Mouse (Mus musculus) lung, postnatal 25 days (tissue): ENCODE results near the gene Fiz1.
"Not testable (repeated sequence)": the region's sequence is repeated elsewhere in the genome, so short reads cannot be mapped to it uniquely, and the experiment has no call there.

Experiments used
- DNase-seq: peaks from one replicate; pipeline ENCODE4 v3.0.0; 2022; ENCODE audit warnings: low spot score

Fiz1 gene

DNA sequence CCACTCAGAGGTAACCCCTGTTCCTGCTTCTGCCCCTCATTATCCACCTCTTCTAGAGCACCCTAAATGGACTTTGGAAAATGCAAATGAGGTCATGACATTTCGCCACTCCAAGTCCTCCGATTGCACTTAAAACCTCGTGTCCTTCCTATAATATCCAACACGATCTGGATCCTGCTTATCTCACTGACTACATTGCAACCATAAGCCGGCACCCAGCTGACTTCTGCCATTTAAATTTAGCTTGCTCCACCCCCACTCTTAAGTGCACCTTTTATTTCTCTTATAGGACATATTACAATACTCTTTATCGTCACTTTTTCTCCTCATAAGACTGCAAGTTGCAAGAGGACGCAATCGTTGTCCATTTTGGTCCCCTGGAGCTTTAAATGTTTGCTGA is 23.0 kb upstream of the Fiz1 start:
- no peak for DNase-seq

DNA sequence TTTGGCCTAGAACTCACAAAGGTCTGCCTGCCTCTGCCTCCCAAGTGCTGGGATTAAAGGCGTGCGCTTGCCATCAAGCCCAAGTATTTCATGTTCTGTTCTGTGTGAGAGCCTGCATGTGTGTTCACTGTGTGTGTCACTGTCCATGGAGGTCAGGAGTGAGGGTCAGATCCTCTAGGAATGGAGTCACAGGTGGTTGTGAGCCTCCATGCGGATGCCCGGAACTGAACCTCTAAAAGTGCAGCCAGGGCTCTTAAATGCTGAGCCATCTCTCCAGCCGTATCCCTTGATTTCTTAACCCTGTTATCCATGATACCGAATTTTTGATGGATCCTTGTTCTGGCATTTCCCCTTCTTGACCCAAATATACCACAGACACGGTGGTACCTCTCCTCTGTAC is 22.5 kb upstream of the Fiz1 start:
- no peak for DNase-seq

DNA sequence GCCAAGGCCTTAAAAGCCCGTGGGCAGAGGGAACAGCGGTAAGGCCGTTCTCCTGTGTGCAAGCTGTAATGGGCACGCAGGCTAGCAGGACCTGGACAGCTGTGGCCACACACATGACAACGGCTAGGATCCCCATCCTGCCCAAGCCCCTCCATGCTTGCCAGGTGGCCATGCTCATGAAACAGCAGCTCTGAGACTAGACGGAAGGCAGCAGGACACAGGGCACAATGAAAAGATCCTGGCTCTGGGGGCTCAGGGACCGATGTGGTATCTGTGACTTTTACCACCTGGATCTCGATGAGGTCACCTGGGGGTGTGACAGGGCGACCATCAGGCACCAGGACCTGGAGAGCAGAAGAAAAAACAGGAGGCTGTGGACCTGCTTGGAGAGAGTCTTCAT is 21.6 kb upstream of the Fiz1 start:
- DNase-seq = no peak

DNA sequence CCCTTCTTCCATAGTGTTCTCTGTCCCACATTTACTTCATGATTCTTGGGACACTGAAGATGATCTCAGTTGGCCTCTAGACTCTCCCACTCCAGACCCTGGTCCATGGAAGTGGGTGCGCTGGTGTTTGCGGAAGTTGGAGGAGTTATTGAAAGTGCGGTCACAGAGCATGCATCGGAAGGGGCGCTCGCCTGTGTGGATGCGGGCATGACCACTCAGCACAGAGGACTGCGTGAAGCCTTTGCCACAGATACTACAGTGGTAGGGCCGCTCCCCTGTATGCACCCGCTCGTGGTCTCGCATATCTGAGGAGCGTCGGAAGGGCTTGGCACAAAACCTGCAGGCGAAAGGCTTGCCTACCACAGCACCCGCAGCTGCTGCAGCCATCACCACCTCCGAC is 21.1 kb upstream of the Fiz1 start:
- no peak for DNase-seq

DNA sequence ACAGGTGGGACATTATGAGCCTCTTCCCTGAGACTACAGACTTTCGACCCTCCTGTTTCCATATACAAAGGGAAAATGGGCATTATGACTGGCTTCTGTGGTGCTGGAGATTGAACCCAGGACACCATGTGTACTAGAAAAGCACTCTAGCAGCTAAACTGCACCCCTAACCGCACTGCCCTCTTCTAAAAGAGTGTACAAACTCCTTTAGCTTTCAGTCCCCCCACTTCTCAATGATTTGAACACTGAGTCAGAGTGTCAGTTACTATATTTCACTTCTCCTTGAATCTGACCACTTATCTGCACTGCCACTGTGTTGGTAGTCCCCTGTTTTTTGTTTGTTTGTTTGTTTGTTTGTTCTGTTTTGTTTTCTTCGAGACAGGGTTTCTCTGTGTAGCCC is 19.3 kb upstream of the Fiz1 start, which contains the start of gene 4632433K11Rik:
4632433K11Rik (plus strand) TSS at position 301 of the 400 bp plus-strand sequence.
- no peak for DNase-seq

DNA sequence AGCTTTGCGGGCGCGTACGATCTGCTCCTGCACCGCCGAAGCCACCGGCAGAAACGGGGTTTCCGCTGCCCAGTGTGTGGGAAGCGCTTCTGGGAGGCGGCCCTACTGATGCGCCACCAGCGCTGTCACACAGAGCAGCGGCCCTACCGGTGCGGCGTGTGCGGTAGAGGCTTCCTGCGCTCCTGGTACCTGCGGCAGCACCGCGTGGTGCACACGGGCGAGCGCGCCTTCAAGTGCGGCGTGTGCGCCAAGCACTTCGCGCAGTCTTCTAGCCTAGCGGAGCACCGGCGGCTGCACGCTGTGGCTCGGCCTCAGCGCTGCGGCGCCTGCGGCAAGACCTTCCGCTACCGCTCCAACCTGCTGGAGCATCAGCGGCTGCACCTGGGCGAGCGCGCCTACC is 17.0 kb upstream of the Fiz1 start:
- no peak for DNase-seq

DNA sequence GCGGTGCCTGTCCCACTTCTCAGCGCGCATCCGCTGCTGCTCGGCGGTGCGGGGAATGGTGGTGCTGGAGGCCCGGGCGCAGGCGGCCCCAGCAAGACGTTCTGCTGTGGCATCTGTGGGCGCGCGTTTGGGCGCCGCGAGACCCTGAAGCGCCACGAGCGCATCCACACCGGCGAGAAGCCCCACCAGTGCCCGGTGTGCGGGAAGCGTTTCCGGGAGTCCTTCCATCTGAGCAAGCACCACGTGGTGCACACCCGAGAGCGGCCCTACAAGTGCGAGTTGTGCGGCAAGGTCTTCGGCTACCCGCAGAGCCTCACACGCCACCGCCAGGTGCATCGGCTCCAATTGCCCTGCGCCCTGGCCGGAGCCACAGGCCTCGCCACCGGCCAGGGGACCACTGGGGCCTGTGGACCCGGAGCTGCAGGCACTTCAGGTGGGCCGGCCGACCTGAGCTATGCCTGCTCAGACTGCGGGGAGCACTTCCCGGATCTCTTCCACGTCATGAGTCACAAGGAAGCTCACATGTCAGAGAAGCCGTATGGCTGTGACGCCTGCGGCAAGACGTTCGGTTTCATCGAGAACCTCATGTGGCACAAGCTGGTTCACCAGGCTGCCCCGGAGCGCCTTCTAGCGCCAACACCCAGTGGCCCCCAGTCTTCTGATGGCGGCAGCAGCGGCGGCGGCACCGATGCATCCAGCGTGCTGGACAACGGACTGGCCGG is 16.2 kb upstream of the Fiz1 start:
- no peak for DNase-seq

DNA sequence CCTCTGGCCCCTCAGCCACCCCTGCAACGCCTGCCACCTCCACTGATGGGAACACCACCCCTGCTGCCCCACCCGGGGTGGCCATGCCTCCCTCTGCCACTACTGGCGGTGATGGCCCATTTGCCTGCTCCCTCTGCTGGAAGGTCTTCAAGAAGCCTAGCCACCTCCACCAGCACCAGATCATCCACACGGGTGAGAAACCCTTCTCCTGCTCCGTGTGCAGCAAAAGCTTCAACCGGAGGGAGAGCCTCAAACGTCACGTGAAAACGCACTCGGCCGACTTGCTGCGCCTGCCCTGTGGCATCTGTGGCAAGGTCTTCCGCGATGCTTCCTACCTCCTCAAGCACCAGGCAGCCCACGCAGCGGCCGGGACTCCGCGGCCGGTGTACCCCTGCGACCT is 15.4 kb upstream of the Fiz1 start:
- DNase-seq = no peak

DNA sequence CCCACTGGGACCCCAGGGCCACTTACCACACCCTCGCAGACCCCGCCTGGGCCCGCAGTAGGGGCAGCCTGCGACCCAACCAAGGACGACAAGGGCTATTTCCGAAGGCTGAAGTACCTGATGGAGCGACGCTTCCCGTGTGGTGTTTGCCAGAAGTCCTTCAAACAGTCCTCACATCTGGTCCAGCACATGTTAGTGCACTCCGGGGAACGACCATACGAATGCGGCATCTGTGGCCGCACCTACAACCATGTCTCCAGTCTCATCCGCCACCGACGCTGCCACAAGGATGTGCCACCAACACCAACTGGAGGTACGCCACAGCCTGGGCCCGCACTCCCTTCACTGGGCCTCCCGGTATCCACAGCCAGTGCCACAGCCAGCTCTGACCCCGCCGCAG is 15.0 kb upstream of the Fiz1 start:
- no peak for DNase-seq

DNA sequence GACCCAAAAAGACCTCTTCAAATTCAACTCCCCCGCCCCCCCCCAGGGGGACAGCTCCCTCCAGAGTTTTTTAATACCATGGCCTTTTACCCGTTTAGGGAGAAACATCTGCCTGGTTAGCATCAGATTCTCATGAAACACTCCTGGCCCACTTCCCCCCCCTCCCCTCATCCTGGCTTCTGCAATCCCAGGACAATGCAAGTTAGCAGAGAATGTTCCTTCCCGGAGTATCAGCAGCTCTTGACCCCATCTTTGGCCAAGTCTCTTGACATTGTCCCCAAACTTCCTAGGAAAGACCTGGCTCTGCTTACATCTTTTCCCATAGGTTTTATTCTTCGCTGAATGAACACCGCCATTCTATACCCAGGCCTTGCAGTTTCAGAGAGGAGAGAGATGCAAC is 6.7 kb upstream of the Fiz1 start:
- DNase-seq = no peak

DNA sequence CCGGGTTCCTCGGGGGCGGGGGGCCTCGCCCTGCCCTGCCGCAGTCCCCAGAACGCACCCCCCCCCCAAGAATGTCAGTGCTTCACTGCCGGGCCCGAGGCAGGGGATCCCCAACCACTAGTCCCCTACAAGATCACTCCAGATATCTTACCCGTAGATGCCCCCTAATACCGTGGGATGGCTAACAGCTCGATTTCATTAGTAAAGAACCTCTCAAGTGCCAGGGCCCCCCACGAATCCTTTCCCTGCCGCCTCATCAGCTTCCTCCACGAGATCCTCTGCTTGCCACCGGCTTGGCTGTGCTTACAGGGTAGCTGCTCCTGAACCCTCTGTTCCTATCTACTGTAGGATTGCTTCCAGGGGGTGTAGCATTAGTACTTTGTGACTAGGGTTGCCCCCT is 6.2 kb upstream of the Fiz1 start:
- DNase-seq = no peak

DNA sequence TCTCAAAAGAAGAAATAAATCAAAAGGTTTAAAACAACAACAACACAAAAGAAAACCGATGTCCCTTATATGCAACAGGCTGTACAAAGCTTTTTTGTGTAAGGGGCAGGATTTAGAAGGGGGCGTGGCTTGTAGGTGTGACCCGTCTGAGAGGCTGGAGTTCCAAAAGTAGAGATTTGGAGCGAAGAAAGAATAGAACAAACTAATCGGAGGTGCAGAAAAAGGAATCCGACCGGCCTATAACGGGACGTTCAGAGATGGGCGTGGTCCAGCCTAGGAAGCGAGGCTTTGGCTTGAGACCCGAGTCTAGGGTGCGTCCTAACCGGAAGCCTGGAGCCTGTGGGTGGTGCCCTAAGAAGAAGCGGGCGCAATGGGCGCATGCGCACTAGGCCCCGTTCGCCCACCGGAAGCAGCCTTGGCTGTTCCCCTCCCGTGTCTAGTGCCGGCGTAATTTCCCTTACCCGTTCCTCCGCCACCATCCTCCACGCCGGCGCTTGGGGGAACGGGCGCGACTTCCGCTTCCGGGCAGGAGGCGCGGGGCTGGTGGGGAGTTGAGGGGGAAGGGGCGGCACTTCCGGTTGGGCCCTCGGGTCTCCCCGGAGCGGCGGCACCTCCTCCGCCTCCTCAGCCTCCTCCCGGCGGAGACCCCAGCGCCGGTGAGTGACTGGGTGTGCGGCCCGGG is 5.6 kb upstream of the Fiz1 start, which contains the start of the genes Zfp865 and Ccdc106:
Zfp865 (plus strand) TSS at position 377 of the 682 bp plus-strand sequence.
Ccdc106 (plus strand) TSS at position 554 of the 682 bp plus-strand sequence.
- DNase-seq = peak; percentile 99

DNA sequence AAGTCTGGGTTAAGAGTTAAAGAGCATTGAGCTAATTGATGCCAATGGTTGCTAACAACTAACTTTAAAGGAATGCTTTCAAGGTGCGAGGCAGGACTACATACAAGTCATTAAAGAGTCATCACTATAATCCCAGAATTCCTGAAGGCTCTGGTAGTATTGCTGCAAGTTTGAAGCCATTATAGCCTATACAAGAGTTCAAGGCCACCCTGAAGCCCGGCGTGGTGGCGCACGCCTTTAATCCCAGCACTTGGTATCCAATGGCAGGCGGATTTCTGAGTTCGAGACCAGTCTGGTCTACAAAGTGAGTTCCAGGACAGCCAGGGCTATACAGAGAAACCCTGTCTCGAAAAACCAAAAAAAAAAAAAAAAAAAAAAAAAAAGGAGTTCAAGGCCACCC is 5.1 kb upstream of the Fiz1 start:
- not testable (repeated sequence) for DNase-seq

DNA sequence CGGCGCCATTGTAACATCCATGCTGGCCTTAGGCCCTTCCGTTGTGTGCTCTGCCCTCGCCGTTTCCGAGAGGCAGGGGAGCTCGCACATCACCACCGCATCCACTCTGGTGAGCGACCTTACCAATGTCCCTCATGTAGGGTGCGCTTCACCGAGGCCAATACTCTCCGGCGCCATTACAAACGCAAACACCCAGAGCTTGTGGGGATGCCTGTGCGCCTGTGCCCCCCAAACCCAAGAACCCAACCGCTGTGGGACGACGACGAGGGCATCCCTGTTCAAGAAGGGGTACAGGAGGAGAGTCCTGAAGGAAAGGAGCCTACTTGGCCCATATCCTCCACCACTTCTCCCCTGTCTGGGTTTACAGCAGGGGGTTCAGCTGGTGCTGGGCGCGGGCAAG is 3.4 kb upstream of the Fiz1 start:
- DNase-seq = no peak

DNA sequence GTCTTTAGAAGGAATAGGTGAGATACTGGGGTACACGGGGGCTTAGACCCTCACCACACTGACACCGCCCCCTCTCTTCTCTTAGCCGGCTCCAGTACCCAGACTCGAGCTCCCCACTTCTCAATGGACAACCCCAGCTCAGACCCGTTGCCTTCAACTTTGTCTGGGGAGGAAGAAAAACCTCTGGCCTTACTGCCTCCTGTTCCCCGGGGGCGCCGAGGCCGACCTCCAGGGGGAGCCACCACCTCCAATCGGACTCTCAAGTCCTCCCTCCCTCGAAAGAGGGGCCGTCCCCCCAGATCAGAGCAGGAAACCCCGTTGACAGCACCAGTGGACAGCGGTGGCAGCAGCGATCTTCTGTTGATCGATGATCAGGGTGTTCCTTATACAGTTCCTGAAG is 2.9 kb upstream of the Fiz1 start:
- DNase-seq = no peak

DNA sequence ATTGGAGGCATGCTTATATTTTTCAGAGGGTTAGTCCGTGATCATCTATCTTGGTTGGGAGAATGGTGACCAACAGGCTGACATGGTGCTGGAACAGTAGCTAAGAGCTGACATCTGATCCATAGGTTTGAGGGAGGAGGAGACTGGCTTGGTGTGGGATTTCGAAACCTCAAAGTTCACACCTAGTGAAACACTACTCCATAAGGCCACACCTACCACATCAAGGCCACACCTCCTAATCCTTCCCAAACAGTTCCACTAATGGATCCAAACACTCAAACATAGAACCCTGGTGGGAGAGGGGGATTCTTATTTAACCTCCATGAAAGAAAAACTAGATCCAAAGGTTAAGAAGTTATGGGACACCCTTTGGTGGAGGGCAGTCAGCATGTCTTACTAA is 2.4 kb upstream of the Fiz1 start:
- DNase-seq = no peak

DNA sequence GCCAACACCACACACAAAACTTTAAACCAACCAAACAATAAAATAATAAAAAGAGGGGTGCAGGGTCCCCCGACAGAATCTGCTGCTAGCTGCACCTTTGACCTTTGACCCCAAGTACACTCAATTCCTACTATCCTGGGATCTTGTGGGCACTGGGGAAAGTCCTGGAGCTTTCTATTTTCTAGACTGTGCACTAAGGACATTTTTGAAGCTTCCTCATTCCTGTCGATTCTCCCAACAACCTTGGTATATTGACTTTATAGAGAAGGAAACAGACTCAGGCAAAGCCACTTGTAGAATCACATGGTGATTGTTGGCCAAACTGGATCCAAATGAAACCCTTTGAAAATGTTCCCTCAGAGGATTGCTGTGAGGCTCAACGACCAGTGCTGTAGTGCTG is 1.6 kb upstream of the Fiz1 start:
- peak; percentile 18 for DNase-seq

DNA sequence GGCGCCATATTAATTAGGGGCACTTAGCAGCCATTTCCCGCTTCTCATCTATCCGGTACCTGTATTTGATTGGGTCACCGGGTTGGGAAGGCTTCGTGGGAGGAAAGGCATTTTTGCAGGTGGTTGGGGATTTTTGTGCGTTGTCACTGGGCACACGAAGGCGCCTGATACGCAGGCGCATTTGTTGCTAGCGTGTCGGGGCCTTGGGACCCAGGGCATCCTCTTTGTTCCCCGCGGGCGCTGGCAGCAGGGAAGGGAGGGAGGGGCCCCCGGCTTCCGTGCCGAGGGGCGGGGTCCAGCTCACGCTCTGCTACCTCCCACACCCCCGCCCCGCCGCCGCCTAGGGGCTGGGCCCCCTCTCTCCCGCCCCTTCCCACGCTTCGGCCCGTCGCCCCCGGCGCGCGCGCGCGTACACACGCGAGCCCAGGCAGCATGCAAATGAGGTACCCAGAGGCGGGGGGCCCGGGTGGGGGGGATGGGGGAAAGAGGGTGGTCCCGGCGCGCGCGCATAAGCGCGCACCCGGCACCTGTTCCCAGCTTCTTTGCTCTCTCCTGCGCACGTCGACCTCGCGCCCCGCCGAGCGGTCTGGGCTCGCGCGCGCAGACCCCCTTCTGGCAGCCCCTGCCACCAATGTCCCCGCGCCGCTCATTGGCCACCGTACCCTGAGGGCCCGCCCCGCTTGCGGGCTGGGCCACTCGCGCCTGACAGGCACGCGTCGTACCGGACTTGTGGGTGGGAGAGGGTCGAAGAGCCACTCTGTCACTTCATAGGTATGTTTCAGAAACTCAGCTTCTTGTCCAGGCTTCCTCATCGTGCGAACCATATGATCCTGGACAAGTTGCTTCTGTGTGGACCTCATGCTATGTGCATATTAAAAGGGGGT is 863 bp upstream of the Fiz1 start, which contains the start of gene Gm44973:
Gm44973 (plus strand) TSS at position 379 of the 884 bp plus-strand sequence.
- peak; percentile 95 for DNase-seq

DNA sequence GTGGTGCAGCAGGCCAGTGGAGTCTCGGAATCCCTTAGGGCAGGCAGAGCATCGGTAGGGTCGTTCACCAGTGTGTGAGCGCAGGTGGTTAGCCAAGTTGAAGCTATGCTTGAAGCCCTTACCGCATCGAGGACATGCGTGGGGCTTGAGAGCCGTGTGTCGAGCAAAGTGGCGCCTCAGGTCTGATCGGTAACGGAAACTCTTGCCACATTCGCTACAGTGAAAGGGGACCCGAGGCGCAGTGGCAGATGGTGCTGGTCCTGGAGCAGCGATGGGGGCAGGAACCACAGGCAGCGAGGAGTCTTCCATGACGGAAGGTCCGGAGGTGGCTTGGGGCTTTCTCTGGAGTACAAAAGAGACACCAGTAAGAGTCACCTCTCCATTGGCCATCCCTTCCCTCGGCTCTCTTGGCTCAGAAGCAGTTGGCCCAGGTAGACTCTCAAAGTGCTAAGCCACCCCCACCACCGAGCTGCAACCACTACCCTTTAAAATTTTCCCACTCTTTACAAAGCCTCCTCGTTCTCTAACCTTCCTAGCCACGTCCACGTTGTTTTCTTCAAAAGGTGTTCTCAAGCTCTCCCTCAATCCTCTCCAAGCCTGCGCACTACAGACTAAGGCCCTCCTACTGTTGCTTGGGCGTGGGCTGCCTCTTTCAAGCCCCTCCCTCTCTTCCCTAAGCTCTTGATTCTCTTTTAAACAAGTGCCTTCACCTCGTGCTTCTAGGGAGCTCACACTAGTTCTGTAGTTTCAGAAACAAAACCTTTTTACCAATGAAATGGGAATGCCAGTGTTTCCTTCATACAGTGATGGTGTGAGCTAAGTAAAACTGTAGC is 1.6 kb downstream of the Fiz1 start:
- peak; percentile 47 for DNase-seq

DNA sequence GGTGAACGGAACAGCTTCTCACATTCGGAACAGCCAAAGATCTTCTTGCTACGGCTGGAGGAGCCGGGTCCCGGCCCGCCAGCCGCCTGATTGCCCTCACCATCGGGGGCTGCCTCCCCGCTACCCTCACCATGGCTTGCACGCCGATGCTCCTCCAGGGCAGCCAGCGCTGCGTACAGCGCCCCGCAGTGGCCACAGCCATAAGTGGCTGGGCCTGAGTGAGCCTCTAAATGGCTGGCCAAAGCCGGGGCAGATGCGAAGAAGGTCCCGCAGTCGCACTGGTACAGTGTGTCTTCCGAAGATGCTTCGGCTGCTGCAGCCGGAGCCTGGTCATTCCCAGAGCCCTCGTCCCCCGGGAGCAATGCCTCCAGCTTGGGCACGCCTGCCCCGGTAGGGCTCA is 6.3 kb downstream of the Fiz1 start:
- no peak for DNase-seq

DNA sequence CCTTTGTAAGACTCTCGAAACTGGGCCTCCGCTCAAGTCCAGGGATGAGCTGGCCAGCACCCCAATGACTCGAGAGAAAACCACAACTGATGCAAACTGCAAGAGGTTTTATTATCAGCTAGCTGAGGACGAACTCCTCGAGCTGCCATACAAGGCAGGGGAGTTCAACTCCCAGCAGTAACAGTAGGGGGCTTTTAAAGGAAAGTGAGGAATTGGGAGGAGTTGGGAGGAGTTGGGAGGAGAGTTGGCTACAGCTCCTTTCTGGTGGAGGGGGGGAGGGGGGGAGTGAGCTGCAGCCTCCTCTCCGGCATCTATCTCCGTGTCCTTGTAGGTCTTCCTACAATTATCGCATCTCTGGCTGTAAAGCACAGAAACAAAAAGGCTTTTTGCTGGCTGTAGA is 11.6 kb downstream of the Fiz1 start:
- DNase-seq = not testable (repeated sequence)

DNA sequence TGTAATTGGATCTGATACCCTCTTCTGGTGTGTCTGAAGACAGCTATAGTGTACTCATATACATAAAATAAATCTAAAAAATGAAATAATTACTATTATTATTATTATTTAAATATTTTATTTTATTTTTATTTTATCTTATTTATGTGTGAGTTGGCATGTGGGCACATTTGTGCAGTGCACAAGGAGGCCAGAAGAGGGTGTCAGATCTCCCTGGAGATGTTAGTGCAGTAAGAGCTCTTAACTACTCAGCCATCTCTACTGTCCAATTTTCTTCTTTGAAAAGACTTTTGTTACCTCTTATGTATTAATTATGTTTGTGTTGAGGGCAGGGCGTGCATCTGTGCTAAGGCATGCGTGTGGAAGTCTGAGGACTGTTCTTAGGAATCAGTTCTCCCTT is 14.6 kb downstream of the Fiz1 start:
- no peak for DNase-seq
